Comparison of ENCODE assay signal across 8 mouse cellular contexts in the genomic region with DNA sequence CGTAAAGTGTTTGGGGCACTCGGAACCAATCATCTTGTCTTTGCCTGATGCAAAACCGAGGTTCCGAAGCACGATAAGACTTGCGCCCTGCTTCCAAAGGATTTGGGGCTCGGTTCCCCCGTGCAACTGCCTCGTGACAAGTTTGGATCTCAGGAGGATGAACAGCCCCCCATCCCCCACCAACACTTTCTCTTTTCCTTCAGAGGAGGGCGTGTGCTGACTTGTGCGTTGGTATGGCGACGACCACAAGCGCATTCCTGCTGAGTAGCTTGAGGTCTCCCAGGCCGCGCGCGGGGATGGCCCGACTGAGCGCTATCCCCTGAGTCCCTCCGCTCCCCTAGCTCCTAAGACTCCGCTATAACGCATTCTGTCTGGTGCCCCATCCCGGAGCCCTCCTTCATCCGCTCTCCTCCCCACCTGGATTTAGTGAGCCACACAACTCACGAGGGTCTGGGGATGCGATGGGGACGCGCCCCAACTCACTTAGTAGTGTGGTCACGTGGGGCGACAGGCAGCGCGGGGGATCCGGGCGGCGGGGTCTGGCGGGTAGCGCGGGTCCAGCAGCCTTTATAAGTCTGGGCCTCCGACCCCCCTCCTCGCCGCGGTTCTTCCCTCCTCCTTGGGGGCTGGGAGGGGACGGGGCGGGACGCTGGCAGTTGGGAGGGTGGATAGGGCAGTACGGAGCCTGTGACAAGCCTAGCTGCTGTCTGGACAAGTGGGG. TPM values are rescaled to one million over a fixed set of nuclear protein-coding genes. Genes with fewer than 3 reads are reported as not detected.
DNase-seq lines count a peak whose midpoint lies in the region; ATAC-seq and TF ChIP-seq lines count a peak whose summit lies in the region.

A gene (minus strand): TSS at position 611 of the 721 bp plus-strand sequence.

- H3K27ac ChIP-seq in embryonic facial prominence, embryonic 10.5 days (replicated peaks), result peak within 1 kb of the TSS; percentile 80
- H3K27ac ChIP-seq in heart, embryonic 11.5 days (ENCODE audit: low read depth, low read length), result no peak within 1 kb of the TSS
- H3K27ac ChIP-seq in neural tube, embryonic 13.5 days (replicated peaks), result peak within 1 kb of the TSS; percentile 53

- H3K27me3 ChIP-seq in C2C12 (ENCODE audit: control insufficient read depth, insufficient read depth, insufficient read length) (no peaks in the 10 kb centered on the region), G1E (ENCODE audit: insufficient read depth, low read length) (peaks cover 63% of the 10 kb centered on the region)
- peaks cover 71% of the 10 kb centered on the region for H3K27me3 ChIP-seq in embryonic facial prominence, embryonic 10.5 days (replicated peaks; ENCODE audit: low read depth, poor library complexity, severe bottlenecking)
- H3K27me3 ChIP-seq in heart, embryonic 11.5 days (ENCODE audit: control insufficient read depth, insufficient read depth, low read length), result peaks cover 48% of the 10 kb centered on the region
- H3K27me3 ChIP-seq in neural tube, embryonic 13.5 days, result peaks cover 51% of the 10 kb centered on the region

- under 1% methylated on average over 47 of the region's 47 CpGs for WGBS in embryonic facial prominence, embryonic 10.5 days
- under 1% methylated on average over 40 of the region's 47 CpGs for WGBS in heart, embryonic 11.5 days (ENCODE audit: insufficient replicate concordance)
- WGBS in neural tube, embryonic 13.5 days, result under 1% methylated on average over 47 of the region's 47 CpGs

- no peaks in the 10 kb centered on the region for H3K79me3 ChIP-seq in C2C12 (ENCODE audit: low read depth)

- H3K4me3 ChIP-seq in C2C12 (ENCODE audit: insufficient read depth, poor library complexity, severe bottlenecking) (peak within 1 kb of the TSS; percentile 48), G1E (ENCODE audit: low read depth, low read length) (peak within 1 kb of the TSS; percentile 9; the same call in 1 of the 2 replicates)
- peak within 1 kb of the TSS; percentile 66 for H3K4me3 ChIP-seq in embryonic facial prominence, embryonic 10.5 days
- peak within 1 kb of the TSS; percentile 48 for H3K4me3 ChIP-seq in heart, embryonic 11.5 days (ENCODE audit: low read depth, low read length)
- H3K4me3 ChIP-seq in neural tube, embryonic 13.5 days, result peak within 1 kb of the TSS; percentile 45

- no peaks in the 10 kb centered on the region for H3K36me3 ChIP-seq in C2C12 (ENCODE audit: control insufficient read depth, insufficient read depth)
- H3K36me3 ChIP-seq in G1E (replicated peaks), result no peaks in the 10 kb centered on the region
- peaks cover 5% of the 10 kb centered on the region for H3K36me3 ChIP-seq in embryonic facial prominence, embryonic 10.5 days (replicated peaks)
- no peaks in the 10 kb centered on the region for H3K36me3 ChIP-seq in heart, embryonic 11.5 days (ENCODE audit: control insufficient read depth, insufficient read depth, low read length)
- H3K36me3 ChIP-seq in neural tube, embryonic 13.5 days, result no peaks in the 10 kb centered on the region

- 0 out of 2 replicates have a peak, but pooled peaks cover 3% of the 10 kb centered on the region for H3K9me3 ChIP-seq in G1E (replicated peaks)
- H3K9me3 ChIP-seq in embryonic facial prominence, embryonic 10.5 days, result no peaks in the 10 kb centered on the region
- H3K9me3 ChIP-seq in heart, embryonic 11.5 days (replicated peaks; ENCODE audit: control insufficient read depth, low read length), result no peaks in the 10 kb centered on the region
- no peaks in the 10 kb centered on the region for H3K9me3 ChIP-seq in neural tube, embryonic 13.5 days

- H3K79me2 ChIP-seq in C2C12 (ENCODE audit: control insufficient read depth, insufficient read depth), result no peaks in the 10 kb centered on the region

- H3K4me1 ChIP-seq in G1E (ENCODE audit: insufficient read depth, low read depth, low read length), result peaks cover 14% of the 10 kb centered on the region
- peaks cover 62% of the 10 kb centered on the region for H3K4me1 ChIP-seq in embryonic facial prominence, embryonic 10.5 days
- H3K4me1 ChIP-seq in heart, embryonic 11.5 days (ENCODE audit: control insufficient read depth, insufficient read depth, low read length), result peaks cover 19% of the 10 kb centered on the region
- peaks cover 35% of the 10 kb centered on the region for H3K4me1 ChIP-seq in neural tube, embryonic 13.5 days (replicated peaks)

- H3ac ChIP-seq in C2C12 (ENCODE audit: control insufficient read depth, insufficient read length, low read depth), result peak within 1 kb of the TSS; percentile 72

- H3K4me2 ChIP-seq in heart, embryonic 11.5 days, result peak within 1 kb of the TSS; percentile 96
- H3K4me2 ChIP-seq in neural tube, embryonic 13.5 days, result peak within 1 kb of the TSS; percentile 85

- TF ChIP-seq CTCF in C2C12 (IDR thresholded peaks at IDR 0.05; ENCODE audit: control insufficient read depth, insufficient read depth, insufficient read length) (no peak), G1E (IDR thresholded peaks at IDR 0.05; ENCODE audit: low read depth, low read length) (no peak)

- no peak for ATAC-seq in G1E (ENCODE audit: extremely low read depth, insufficient number of reproducible peaks, low FRiP score, poor library complexity, severe bottlenecking)
- peak; percentile 47; the same call in 1 of the 2 replicates for ATAC-seq in heart, embryonic 11.5 days (replicated peaks; ENCODE audit: insufficient number of reproducible peaks, low FRiP score, low TSS enrichment)
- ATAC-seq in neural tube, embryonic 13.5 days (ENCODE audit: low read depth), result peak; percentile 82

- H3K9ac ChIP-seq in heart, embryonic 11.5 days (ENCODE audit: low read depth, low read length), result peak within 1 kb of the TSS; percentile 23
- peak within 1 kb of the TSS; percentile 64 for H3K9ac ChIP-seq in neural tube, embryonic 13.5 days

- no peak for DNase-seq in G1E (ENCODE audit: low spot score)
- DNase-seq in embryonic facial prominence, embryonic 10.5 days (ENCODE audit: low spot score), result peak; percentile 85
- peak; percentile 69 for DNase-seq in kidney, postnatal 14 days
- peak; percentile 72 to 81 for DNase-seq in lung, adult 18-20 months
- no peak for DNase-seq in yolk sac, embryonic 10.5 days (ENCODE audit: low spot score)

TF ChIP-seq in C2C12, 6 proteins besides CTCF, POLR2A, EP300 and RAD21:
- peak; percentile 78 for TF ChIP-seq USF1 (IDR thresholded peaks at IDR 0.05; ENCODE audit: low read depth)
- no peak for TF ChIP-seq CEBPB (IDR thresholded peaks at IDR 0.05; ENCODE audit: low read depth)
- peak; percentile 64 for TF ChIP-seq MAX (IDR thresholded peaks at IDR 0.05)

RNA-seq across cellular contexts. Expression of the gene that starts here (rescaled TPM):
- 13.3 TPM for polyA plus RNA-seq in C2C12 (2012; fragmentation: generic; extraction: Trizol)
- not detected in 2 replicates for total RNA-seq in G1E (2014; fragmentation: Nextera tagmentation)
- not detected in 2 replicates for total RNA-seq in G1E (2017)
- polyA plus RNA-seq in G1E (2012), result not detected in 2 replicates
- 36.7 and 40.7 TPM in 2 replicates for polyA plus RNA-seq in embryonic facial prominence, embryonic 10.5 days (2016; fragmentation: Nextera tagmentation; extraction: Ambion mirVana)
- 10.4 and 10.8 TPM in 2 replicates for polyA plus RNA-seq in heart, embryonic 11.5 days (2014; fragmentation: Nextera tagmentation; extraction: Ambion mirVana)
- 126 and 132 TPM in 2 replicates for polyA plus RNA-seq in neural tube, embryonic 13.5 days (2015; fragmentation: Nextera tagmentation; extraction: Ambion mirVana)

Comparison
In these comparisons a context has a peak if more than half of its experiments do, and no peak if none do; other contexts are left out.
1. RNA of the gene that starts here (polyA plus RNA-seq): 126 to 132 TPM in neural tube, embryonic 13.5 days, 36.7 to 40.7 TPM in embryonic facial prominence, embryonic 10.5 days, 13.3 TPM in C2C12 (single experiment) and 10.4 to 10.8 TPM in heart, embryonic 11.5 days; not detected in G1E; every median in the first group is over 10 times any median in the second.
2. H3K4me3 ChIP-seq: peak in every context shown above with its lines; median percentile 66 in embryonic facial prominence, embryonic 10.5 days; 48 in C2C12; 48 in heart, embryonic 11.5 days; 45 in neural tube, embryonic 13.5 days; 9 in G1E.
3. DNase-seq: peak in embryonic facial prominence, embryonic 10.5 days (single experiment), kidney, postnatal 14 days (single experiment) and lung, adult 18-20 months (2 of 2); none in G1E (single experiment) and yolk sac, embryonic 10.5 days (single experiment).